Mouse (Mus musculus) layer of hippocampus, postnatal 10 days (tissue): ENCODE data around the gene Polm. TPM values are rescaled to one million over a fixed set of nuclear protein-coding genes. Genes with fewer than 3 reads are reported as not detected.

Experiments
- DNase-seq, 2 experiments: peaks; one replicate each; pipeline ENCODE4 v3.0.0; 2021; ENCODE audit warnings: low spot score in 2 of 2
- total RNA-seq, 2 experiments: library from RNA; stranded (reverse); gene quantifications; 2 replicates each; pipeline ENCODE4 v1.2.3; 2021

The Polm gene
- total RNA-seq, 2 experiments from 2014 or later: 9.4 to 13.2 TPM

- no peak for DNase-seq
Measured at GRCm38 (mm10) chr11:5804174-5804573, 33.6 kb downstream of the Polm start.

DNA sequence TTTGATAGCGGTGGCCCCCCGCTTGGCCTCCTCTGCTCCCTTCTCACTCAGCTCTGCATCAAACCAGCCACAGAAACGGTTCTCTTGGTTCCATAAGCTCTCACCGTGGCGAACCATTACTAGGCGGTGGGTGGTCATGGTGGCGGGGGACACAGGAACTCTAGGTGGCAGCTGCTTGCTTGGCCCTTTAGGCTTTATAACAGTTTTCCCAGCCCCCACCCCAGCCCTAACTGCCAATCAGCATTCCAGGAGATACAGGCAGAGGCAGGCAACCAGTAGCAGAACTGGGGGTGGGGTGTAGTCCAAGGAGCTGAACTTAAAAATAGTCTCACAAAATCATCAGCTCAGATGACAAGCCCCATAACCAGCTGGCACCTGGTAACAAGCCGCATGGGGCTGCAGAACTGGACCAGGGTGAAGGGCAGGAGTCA, 34.2 kb downstream of the Polm start, which contains the start of gene Pgam2:
TSS of gene Pgam2 (minus strand) at position 183 of the 431 bp plus-strand sequence.
- peak in 1 of 2 experiments; percentile 36 for DNase-seq

DNA sequence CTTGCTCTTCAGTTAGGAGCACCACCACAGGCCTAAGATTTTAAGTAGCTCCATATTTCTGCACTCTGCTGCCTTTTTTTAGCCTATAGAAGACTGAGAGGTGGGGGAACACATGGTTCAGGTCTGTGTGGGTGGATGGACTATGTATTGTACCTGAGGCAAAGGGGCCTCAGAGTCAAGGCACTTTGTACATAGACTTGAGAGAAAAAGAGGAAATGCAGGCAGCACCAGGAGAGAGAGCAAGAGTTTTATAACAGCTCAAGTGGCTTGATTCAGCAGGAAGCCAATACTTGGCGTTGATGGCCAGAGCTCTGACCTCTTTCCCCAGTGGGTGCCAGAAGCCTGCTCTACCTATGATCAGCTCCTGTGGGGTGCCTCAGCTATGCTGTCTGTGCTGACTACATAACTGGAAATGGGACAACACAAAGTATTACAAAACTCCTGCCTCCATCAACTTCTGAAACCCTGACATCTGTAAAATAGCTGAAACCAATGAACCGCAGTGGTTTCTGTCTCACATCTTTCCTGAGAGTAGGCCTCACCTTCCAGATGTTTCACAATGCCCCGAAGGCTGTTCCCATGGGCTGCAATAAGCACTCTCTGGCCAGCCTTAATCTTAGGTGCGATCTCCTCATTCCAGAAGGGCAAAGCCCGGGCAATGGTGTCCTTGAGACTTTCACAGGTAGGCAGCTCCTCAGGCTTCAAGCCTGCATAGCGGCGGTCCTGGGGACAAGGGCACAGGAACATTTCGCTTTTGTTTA, 35.2 kb downstream of the Polm start:
- DNase-seq: no peak

DNA sequence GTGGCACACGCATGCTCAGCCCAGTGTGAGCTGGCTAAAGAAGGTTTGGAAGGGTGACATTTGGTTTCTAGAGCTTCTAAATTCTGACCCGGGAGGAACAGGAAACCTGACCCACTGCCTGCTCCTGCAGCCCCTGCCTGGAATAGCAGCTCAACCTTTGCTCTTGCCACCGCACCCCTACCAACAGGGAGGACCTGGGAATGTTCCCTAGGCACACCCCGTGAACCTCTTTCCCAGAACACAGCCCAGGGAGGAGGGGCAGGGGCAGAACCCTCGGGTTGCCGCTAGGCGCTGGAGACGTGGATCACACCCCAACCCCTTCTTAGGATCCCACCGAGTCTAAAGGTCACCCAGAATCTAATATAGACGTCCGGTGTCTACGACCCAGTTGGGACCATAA, 35.8 kb downstream of the Polm start:
- DNase-seq: no peak

- no peak for DNase-seq
Measured at GRCm38 (mm10) chr11:5801511-5801910, 36.3 kb downstream of the Polm start.

GRCm38 (mm10) chr11:5799621-5800490, 38.0 kb downstream of the Polm start:
- no peak for DNase-seq

DNA sequence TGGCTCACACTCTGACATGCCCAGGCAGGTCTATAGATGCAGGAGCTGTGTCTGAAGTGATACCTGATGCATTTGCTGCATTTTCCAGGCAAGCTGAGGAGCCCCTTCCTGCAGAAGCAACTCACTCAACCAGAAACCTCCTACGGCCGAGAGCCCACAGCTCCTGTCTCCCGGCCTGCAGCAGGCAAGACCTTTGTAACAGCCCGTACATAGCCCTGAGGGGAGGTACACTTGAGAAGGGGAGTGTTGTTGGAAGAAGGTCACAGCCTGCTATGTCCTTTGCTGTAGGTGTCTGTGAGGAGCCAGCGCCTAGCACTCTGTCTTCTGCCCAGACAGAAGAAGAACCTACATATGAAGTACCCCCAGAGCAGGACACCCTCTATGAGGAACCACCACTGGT, 39.9 kb downstream of the Polm start:
- no peak for DNase-seq

DNA sequence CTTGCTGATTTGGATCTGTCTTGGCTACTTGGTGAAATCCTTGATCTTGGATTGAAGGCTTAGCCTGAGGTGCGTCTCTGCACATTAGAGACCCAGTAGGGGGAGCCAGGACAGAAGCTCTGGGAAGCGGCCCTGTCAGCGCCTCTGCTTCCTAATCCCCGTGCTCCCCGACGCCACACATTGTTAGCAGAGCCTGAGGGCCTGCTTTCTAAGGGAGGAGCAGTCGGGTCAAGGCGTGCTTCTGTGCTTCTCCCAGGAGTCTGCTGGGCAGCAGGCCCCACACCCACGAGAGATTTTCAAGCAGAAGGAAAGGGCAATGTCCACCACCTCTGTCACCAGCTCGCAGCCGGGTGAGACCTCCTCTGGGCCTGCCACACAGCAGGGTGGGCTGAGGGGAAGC, 40.4 kb downstream of the Polm start:
- DNase-seq: no peak

GRCm38 (mm10) chr11:5796939-5797338, 40.9 kb downstream of the Polm start:
- DNase-seq: no peak

DNA sequence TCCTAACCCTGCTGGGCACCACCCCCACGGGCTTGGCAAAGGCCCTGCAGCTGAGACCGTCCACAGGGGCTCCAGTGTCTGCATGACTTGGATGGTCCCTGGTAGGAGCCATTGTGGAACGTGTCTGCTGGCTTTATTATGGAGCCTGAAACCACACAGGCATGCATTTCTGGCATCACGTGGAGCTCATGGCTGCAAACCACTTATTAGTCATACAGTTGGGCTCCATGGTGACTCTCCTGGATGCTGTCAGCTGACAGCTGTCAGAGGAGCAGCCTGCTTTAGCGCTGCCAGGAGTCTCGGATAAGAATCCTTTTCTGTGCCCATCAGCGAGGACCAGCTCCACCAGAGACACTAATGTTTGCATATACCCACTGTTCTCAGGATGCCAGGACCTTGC, 42.1 kb downstream of the Polm start:
- DNase-seq: peak; percentile 63 to 65

DNA sequence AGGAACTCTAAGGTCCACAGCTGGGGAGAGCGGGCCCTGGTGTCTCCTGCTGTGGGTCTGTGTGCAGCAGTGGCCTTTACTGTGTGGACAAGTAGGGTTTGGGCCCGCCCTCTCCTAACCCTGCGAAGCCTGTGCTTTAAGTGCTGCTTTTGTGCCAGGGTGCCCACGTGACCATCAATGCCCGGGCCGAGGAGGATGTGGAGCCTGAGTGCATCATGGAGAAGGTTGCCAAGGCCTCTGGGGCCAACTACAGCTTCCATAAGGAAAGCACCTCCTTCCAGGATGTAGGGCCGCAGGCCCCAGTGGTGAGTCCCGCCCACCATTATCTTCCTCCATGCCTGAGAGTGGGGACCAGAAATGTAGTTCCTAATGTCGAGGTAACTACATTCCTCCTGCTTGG, 42.5 kb downstream of the Polm start:
- no peak for DNase-seq

- DNase-seq: no peak
Measured at GRCm38 (mm10) chr11:5790431-5790830, 47.4 kb downstream of the Polm start.

- DNase-seq: no peak
Measured at GRCm38 (mm10) chr11:5789754-5790333, 48.0 kb downstream of the Polm start.

- no peak for DNase-seq
Measured at GRCm38 (mm10) chr11:5789071-5789753, 48.6 kb downstream of the Polm start.

DNA sequence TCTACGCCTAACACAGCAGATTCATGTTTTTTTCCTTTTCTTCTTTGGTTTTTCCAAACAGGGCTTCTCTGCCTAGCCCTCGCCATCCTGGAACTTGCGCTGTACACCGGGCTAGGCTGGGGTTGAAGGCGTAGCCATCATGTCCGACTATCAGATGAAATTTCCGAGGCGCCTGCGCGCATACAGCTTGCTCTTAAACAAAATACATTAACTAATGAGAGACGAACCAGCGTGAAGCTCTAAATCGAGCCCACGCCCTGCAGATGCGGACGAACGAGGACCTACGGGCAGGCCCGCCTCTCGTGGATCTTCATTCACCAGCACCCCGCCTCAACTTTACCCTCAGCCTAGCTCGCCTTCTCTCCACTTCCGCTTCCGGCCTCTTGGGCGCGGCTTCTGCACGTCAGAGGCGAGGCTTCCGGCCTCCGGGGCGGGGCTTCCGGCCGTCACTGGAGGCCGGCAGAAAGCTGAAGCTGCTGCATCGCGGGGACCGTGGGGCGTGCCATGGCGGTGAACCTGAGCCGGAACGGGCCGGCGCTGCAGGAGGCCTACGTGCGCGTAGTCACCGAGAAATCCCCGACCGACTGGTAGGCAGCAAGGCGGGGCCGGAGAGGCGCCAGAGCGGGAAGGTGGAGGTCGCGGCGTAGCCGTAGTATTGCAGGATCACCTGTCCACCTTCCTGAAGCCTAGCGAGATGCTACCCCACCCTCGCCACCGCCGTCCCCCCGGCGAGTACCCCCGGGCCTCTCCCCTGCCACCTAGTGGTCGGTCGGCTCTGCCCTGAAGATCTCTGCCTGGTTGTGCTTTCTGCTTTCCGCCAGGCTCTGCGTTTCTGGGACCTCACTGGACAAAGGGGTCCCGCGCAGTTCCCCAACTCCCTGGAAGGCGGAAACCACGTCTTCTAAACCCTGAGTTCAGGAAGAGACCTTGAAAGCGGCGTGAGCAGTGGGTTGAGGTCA, 49.5 kb downstream of the Polm start, which contains the start of gene Dbnl:
TSS of gene Dbnl (plus strand) at position 433 of the 959 bp plus-strand sequence.
- DNase-seq: peak; percentile 93 to 95

- no peak for DNase-seq
Measured at GRCm38 (mm10) chr11:5787671-5788055, 50.2 kb downstream of the Polm start.

GRCm38 (mm10) chr11:5785732-5786131, 52.1 kb downstream of the Polm start:
- no peak for DNase-seq

DNA sequence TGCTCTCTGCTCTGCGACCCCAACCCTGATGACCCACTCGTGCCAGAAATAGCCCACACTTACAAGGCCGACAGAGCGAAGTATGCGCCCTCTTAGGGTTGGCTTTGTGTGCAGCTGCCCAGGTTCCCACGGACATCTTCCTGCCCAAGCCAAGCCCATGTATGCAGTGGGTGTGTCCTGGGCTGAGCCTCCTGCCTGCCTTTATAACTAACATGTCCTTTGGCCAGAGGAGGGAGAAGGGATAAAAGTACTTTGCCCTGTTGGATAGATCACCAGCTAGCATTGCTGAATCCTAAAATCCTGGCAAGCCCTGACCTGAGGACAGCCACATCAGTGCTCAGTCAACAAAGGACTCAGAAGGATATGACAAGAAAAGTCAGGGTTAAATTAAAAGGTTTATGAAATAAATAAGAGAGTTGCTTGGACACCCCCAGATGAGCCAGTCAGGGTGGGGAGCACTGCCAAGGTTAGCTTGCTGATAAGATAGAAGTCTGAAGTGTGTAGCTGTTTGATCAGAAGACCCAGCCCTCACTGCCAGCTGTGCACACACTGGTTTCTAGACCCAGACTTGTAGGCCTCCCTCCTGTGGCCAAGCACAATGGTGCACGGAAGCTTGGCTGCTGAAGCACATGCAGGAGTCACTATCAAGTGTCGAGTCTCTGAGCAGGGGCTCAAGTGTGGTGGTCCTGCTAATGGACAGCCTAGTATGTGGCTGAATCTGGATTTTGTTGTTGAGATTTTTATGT, 55.4 kb downstream of the Polm start:
- DNase-seq: no peak

DNA sequence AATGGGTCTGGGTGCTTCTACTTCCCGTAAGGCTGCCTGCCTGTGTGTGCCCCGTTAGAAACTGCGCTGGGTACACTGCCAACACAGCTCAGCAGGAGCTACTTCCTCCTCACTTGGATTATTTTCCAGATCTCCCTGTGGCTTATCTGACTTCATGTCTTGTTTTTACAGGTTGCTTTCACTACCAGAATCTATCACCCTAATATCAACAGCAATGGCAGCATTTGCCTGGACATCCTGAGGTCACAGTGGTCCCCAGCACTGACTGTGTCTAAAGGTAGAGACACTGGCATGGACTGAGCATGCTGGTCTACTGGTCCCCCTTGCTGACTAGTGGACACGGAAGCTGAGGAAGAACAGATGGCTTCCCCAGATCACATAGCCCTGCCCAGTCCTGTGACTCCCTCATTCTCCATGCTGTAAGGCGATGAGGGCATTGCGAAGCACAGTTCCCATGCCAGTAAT, 57.7 kb downstream of the Polm start:
- DNase-seq: no peak
